Mouse (Mus musculus) testis, postnatal 14 days (tissue): Measurements from ENCODE around the gene Ptger4.
A peak's percentile ranks its signal among the peaks of the same experiment; 100 is the strongest.
"Not testable (repeated sequence)": the region's sequence is repeated elsewhere in the genome, so short reads cannot be mapped to it uniquely, and the experiment has no call there.

Experiments used
- DNase-seq: peaks from one replicate; pipeline ENCODE4 v3.0.0; 2021; ENCODE audit warnings: low spot score

The Ptger4 gene

GRCm38 (mm10) chr15:5238073-5238472 lies 5.9 kb downstream of the Ptger4 start:
- DNase-seq, result no peak

- DNase-seq, result no peak
Observed at GRCm38 (mm10) chr15:5237012-5237660, 6.9 kb downstream of the Ptger4 start.

- DNase-seq, result peak; percentile 56
Observed at GRCm38 (mm10) chr15:5236538-5236937, 7.4 kb downstream of the Ptger4 start.

- peak; percentile 56 for DNase-seq
Observed at GRCm38 (mm10) chr15:5235527-5235926, 8.5 kb downstream of the Ptger4 start.

GRCm38 (mm10) chr15:5234659-5235058 lies 9.3 kb downstream of the Ptger4 start:
- no peak for DNase-seq

- DNase-seq, result not testable (repeated sequence)
Observed at GRCm38 (mm10) chr15:5230746-5231145, 13.2 kb downstream of the Ptger4 start.

- no peak for DNase-seq
Observed at GRCm38 (mm10) chr15:5220491-5220890, 23.5 kb downstream of the Ptger4 start.

- no peak for DNase-seq
Observed at GRCm38 (mm10) chr15:5209116-5209515, 34.9 kb downstream of the Ptger4 start.

- no peak for DNase-seq
Observed at GRCm38 (mm10) chr15:5205222-5205621, 38.8 kb downstream of the Ptger4 start.

- DNase-seq, result no peak
Observed at GRCm38 (mm10) chr15:5196691-5197090, 47.3 kb downstream of the Ptger4 start.

- DNase-seq, result no peak
Observed at GRCm38 (mm10) chr15:5195987-5196514, 47.9 kb downstream of the Ptger4 start.

GRCm38 (mm10) chr15:5194931-5195330 lies 49.1 kb downstream of the Ptger4 start:
- DNase-seq, result no peak

- no peak for DNase-seq
Observed at GRCm38 (mm10) chr15:5194446-5194845, 49.5 kb downstream of the Ptger4 start.

- no peak for DNase-seq
Observed at GRCm38 (mm10) chr15:5193833-5194232, 50.2 kb downstream of the Ptger4 start.

- no peak for DNase-seq
Observed at GRCm38 (mm10) chr15:5189504-5190093, 54.4 kb downstream of the Ptger4 start.

GRCm38 (mm10) chr15:5188029-5188428 lies 56.0 kb downstream of the Ptger4 start:
- no peak for DNase-seq

- DNase-seq, result no peak
Observed at GRCm38 (mm10) chr15:5187116-5187515, 56.9 kb downstream of the Ptger4 start.

- DNase-seq, result no peak
Observed at GRCm38 (mm10) chr15:5186293-5186675, 57.7 kb downstream of the Ptger4 start.

GRCm38 (mm10) chr15:5185366-5186292 lies 58.4 kb downstream of the Ptger4 start, which contains the start of gene Ttc33:
Gene Ttc33, plus strand, starts transcription at chr15:5185525.
- peak; percentile 80 for DNase-seq

- DNase-seq, result no peak
Observed at GRCm38 (mm10) chr15:5184668-5185330, 59.2 kb downstream of the Ptger4 start.

- DNase-seq, result no peak
Observed at GRCm38 (mm10) chr15:5173217-5173820, 70.7 kb downstream of the Ptger4 start.
